Mouse (Mus musculus) thymus, postnatal 0 days (tissue): Measurements from ENCODE around the gene Kmt2e. TPM values are rescaled to one million over a fixed set of nuclear protein-coding genes. Genes with fewer than 3 reads are reported as not detected.
"Not testable (repeated sequence)": the region's sequence is repeated elsewhere in the genome, so short reads cannot be mapped to it uniquely, and the experiment has no call there.

Experiments
- DNase-seq: peaks from one replicate; pipeline ENCODE4 v3.0.0-alpha.2; 2015; ENCODE audit warnings: low spot score
- polyA plus RNA-seq: library from polyadenylated mRNA; unstranded; fragments of >200 nt; fragmentation: Nextera tagmentation; extraction: Ambion mirVana; gene quantifications from 2 replicates; pipeline ENCODE4 v1.2.1, GENCODE M21; 2015

The Kmt2e gene
- polyA plus RNA-seq, 1 experiment from 2014 or later, result 111 TPM

- DNase-seq, result not testable (repeated sequence)
Observed at GRCm38 (mm10) chr5:23553338-23553737, 119.1 kb downstream of the Kmt2e start.
